Mouse (Mus musculus): ENCODE data around the gene Setd1b.

GRCm38 (mm10) chr5:123127031-123127430, 15.0 kb upstream of the Setd1b start:
- TF ChIP-seq CTCF (IDR thresholded peaks at IDR 0.05; ENCODE audit: low read depth) (no peak), EP300 (optimal IDR thresholded peaks at IDR 0.05) (no peak)
